Mouse (Mus musculus): Measurements from ENCODE around the gene Atp5b.
"Not testable (repeated sequence)": the region's sequence is repeated elsewhere in the genome, so short reads cannot be mapped to it uniquely, and the experiment has no call there.

The Atp5b gene

GRCm38 (mm10) chr10:128069201-128069600 lies 13.9 kb upstream of the Atp5b start:
- DNase-seq (ENCODE audit: low read depth, low spot score): no peak

- DNase-seq (ENCODE audit: low read depth, low spot score): not testable (repeated sequence)
Observed at GRCm38 (mm10) chr10:128070432-128070831, 12.6 kb upstream of the Atp5b start.

- not testable (repeated sequence) for DNase-seq (ENCODE audit: low read depth, low spot score)
Observed at GRCm38 (mm10) chr10:128078269-128078668, 4.8 kb upstream of the Atp5b start.

GRCm38 (mm10) chr10:128080496-128080895 lies 2.6 kb upstream of the Atp5b start:
- no peak for DNase-seq (ENCODE audit: low read depth, low spot score)

GRCm38 (mm10) chr10:128081807-128082476 lies 1.1 kb upstream of the Atp5b start:
- no peak for DNase-seq (ENCODE audit: low read depth, low spot score)

GRCm38 (mm10) chr10:128082477-128082808 lies 630 bp upstream of the Atp5b start:
- no peak for DNase-seq (ENCODE audit: low read depth, low spot score)

- no peak for DNase-seq (ENCODE audit: low read depth, low spot score)
Observed at GRCm38 (mm10) chr10:128083688-128084087, 615 bp downstream of the Atp5b start.

GRCm38 (mm10) chr10:128084160-128084559 lies 1.1 kb downstream of the Atp5b start:
- no peak for DNase-seq (ENCODE audit: low read depth, low spot score)

- no peak for DNase-seq (ENCODE audit: low read depth, low spot score)
Observed at GRCm38 (mm10) chr10:128086391-128086790, 3.3 kb downstream of the Atp5b start.

GRCm38 (mm10) chr10:128087216-128087615 lies 4.1 kb downstream of the Atp5b start:
- DNase-seq (ENCODE audit: low read depth, low spot score): not testable (repeated sequence)

- no peak for DNase-seq (ENCODE audit: low read depth, low spot score)
Observed at GRCm38 (mm10) chr10:128088181-128088580, 5.1 kb downstream of the Atp5b start.

GRCm38 (mm10) chr10:128089842-128090241 lies 6.8 kb downstream of the Atp5b start:
- DNase-seq (ENCODE audit: low read depth, low spot score): no peak

GRCm38 (mm10) chr10:128090651-128091563 lies 7.8 kb downstream of the Atp5b start:
- peak; percentile 89 for DNase-seq (ENCODE audit: low read depth, low spot score)

- DNase-seq (ENCODE audit: low read depth, low spot score): no peak
Observed at GRCm38 (mm10) chr10:128091564-128092505, 8.8 kb downstream of the Atp5b start, which contains the start of gene Baz2a. TSS of gene Baz2a (plus strand) at chr10:128091577.

- peak; percentile 67 for DNase-seq (ENCODE audit: low read depth, low spot score)
Observed at GRCm38 (mm10) chr10:128092506-128093495, 9.7 kb downstream of the Atp5b start.

GRCm38 (mm10) chr10:128093496-128094294 lies 10.6 kb downstream of the Atp5b start:
- DNase-seq (ENCODE audit: low read depth, low spot score): no peak

- peak; percentile 77 for DNase-seq (ENCODE audit: low read depth, low spot score)
Observed at GRCm38 (mm10) chr10:128094340-128094968, 11.4 kb downstream of the Atp5b start.

GRCm38 (mm10) chr10:128095003-128095636 lies 12.0 kb downstream of the Atp5b start:
- no peak for DNase-seq (ENCODE audit: low read depth, low spot score)

GRCm38 (mm10) chr10:128096313-128096692 lies 13.2 kb downstream of the Atp5b start:
- DNase-seq (ENCODE audit: low read depth, low spot score): no peak

Data from forelimb bud, embryonic 11.5 days (tissue).